ENCODE assay signal across 14 mouse cellular contexts in genomic region chr3:59101218-59101986, GRCm38 (mm10). TPM values are rescaled to one million over a fixed set of nuclear protein-coding genes. Genes with fewer than 3 reads are reported as not detected.
DNase-seq lines count a peak whose midpoint lies in the region; ATAC-seq lines count a peak whose summit lies in the region.
"Had no signal": no experiment of that assay in that cellular context is flagged by ENCODE, and none has a peak within 500 bp of the region (broad histone marks: within the 10 kb centered on the region; RNA-seq: fewer than 3 reads in every experiment).

Gene Gpr171 (minus strand): TSS chr3:59101821.

- DNase-seq in B cell, adult 2 months, result peak; percentile 64 to 67
- peak; percentile 78 for DNase-seq in CD4-positive, CD25-positive, alpha-beta regulatory T cell, adult 2 months (ENCODE audit: low read depth, low spot score)
- DNase-seq in cerebellum, postnatal 36 days, result no peak
- DNase-seq in cerebellum, adult 8-10 months, result no peak
- DNase-seq: forebrain, postnatal 0 days; gastrocnemius, postnatal 25 days; lung, postnatal 10 days; right cerebral cortex, adult 18-20 months had no signal

- ATAC-seq in hematopoietic stem cell, adult 5-6 weeks (replicated peaks in 1 of 2; ENCODE audit: insufficient read depth in 1 of 2, low FRiP score in 2 of 2, low TSS enrichment in 1 of 2, low read depth in 1 of 2, poor library complexity in 2 of 2, severe bottlenecking in 2 of 2), result peak; percentile 70 to 81
- ATAC-seq in neutrophil, adult 5-6 weeks (ENCODE audit: extremely low read depth, insufficient number of reproducible peaks, low FRiP score, poor library complexity, severe bottlenecking), result peak; percentile 74
- no peak for ATAC-seq in erythroid progenitor cell, adult 5-6 weeks (replicated peaks; ENCODE audit: low FRiP score, poor library complexity, severe bottlenecking)
- ATAC-seq: forebrain, postnatal 0 days; hindbrain, postnatal 0 days; midbrain, embryonic 15.5 days had no signal

RNA-seq across cellular contexts. Expression of gene Gpr171, which starts in this region (rescaled TPM):
- total RNA-seq in hematopoietic stem cell, adult 5-6 weeks (2017), result 143 and 156 TPM in 2 replicates
- total RNA-seq in neutrophil, adult 5-6 weeks (2017), result 50.7 and 55.6 TPM in 2 replicates
- total RNA-seq in erythroid progenitor cell, adult 5-6 weeks (2015; ENCODE audit: low replicate concordance), result 4.3 and 5.9 TPM in 2 replicates
- 0.38 and 2.3 TPM in 2 replicates for total RNA-seq in erythroid progenitor cell, adult 5-6 weeks (2017; ENCODE audit: low replicate concordance)
- total RNA-seq: forebrain, postnatal 0 days; gastrocnemius, postnatal 25 days; hindbrain, postnatal 0 days; layer of hippocampus, postnatal 25 days had no signal

Comparison
In these comparisons a context has a peak if more than half of its experiments do, and no peak if none do; other contexts are left out.
1. DNase-seq: peak in B cell, adult 2 months (2 of 2) and CD4-positive, CD25-positive, alpha-beta regulatory T cell, adult 2 months (single experiment); none in cerebellum, postnatal 36 days (0 of 2) and cerebellum, adult 8-10 months (single experiment).